Mouse (Mus musculus): ENCODE results near the gene Agbl2.

GRCm38 (mm10) chr2:90866524-90866923 lies 84.0 kb downstream of the Agbl2 start:
- TF ChIP-seq GATA1 (IDR thresholded peaks at IDR 0.05; ENCODE audit: borderline replicate concordance, low read length), result no peak
- no peak for TF ChIP-seq FLI1 (IDR thresholded peaks at IDR 0.05; ENCODE audit: low read length)

Data from megakaryocyte, embryonic 14.5 days (primary cell).